Mouse (Mus musculus): Measurements from ENCODE around the gene Adamts4.
"Not testable (repeated sequence)": the region's sequence is repeated elsewhere in the genome, so short reads cannot be mapped to it uniquely, and the experiment has no call there.

Adamts4 gene

GRCm38 (mm10) chr1:171279012-171279705 is 28.9 kb downstream of the Adamts4 start:
- DNase-seq (ENCODE audit: low spot score in 2 of 2): no peak

- DNase-seq (ENCODE audit: low spot score in 2 of 2): no peak
Measured at GRCm38 (mm10) chr1:171279721-171280120, 29.5 kb downstream of the Adamts4 start.

DNA sequence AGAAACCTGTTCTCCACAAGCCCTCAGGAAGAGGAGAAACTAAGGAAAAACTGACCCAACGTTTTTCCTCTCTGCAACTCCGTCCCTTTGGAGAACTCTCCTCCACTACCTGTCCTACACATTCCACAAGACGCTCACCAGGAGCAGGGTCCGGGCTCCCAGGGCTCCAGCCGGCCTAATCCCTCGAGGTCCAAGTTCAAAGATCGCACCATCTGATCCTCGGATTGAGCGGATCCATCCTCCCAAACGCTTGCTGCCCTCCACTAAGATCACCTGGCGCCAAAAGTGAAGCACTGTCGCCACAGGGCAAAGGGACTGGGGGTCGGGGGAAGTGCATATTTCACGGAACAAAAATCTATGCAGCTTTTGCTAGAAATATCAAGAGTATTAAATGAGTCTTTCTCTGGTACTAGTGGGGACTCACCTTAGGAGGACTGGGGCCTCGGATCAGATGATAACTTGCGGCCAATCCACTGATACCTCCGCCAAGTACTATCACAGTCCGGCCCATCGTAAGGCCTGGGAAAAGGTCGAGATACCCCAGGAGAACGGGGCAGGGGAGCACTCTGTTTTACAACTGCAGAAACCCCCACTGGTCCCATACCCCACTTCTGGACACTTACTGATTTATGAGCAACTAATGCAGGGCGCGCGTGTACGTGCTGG is 30.2 kb downstream of the Adamts4 start:
- no peak for DNase-seq (ENCODE audit: low spot score in 2 of 2)

GRCm38 (mm10) chr1:171280916-171281527 is 30.8 kb downstream of the Adamts4 start, which contains the start of gene Ppox:
TSS of gene Ppox (minus strand) at chr1:171281186.
- peak; percentile 95 to 98 for DNase-seq (ENCODE audit: low spot score in 2 of 2)

- DNase-seq (ENCODE audit: low spot score in 2 of 2): peak in 1 of 2 experiments; percentile 81
Measured at GRCm38 (mm10) chr1:171281528-171281923, 31.3 kb downstream of the Adamts4 start.

GRCm38 (mm10) chr1:171282086-171282805 is 32.0 kb downstream of the Adamts4 start:
- no peak for DNase-seq (ENCODE audit: low spot score in 2 of 2)

- no peak for DNase-seq (ENCODE audit: low spot score in 2 of 2)
Measured at GRCm38 (mm10) chr1:171283188-171284160, 33.3 kb downstream of the Adamts4 start.

DNA sequence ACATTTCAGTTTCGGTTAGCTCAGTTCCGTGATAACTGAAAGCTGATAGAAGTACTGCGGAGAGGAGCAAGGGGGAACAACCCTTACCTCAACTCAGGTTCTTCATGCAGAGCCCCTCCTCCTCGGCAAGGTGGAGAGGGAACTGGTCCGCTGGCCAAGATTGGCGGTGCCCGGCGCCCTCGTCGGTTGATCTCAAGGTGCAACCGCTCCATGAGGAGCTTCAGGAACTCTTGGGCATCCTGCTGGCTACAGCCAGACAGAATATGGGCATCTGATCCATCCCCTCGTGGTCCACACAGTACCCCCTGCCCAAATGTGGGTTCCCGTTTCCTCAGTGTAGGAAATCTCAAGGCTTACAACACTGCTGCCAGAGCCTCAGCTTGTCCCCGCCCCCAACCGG is 34.3 kb downstream of the Adamts4 start:
- no peak for DNase-seq (ENCODE audit: low spot score in 2 of 2)

DNA sequence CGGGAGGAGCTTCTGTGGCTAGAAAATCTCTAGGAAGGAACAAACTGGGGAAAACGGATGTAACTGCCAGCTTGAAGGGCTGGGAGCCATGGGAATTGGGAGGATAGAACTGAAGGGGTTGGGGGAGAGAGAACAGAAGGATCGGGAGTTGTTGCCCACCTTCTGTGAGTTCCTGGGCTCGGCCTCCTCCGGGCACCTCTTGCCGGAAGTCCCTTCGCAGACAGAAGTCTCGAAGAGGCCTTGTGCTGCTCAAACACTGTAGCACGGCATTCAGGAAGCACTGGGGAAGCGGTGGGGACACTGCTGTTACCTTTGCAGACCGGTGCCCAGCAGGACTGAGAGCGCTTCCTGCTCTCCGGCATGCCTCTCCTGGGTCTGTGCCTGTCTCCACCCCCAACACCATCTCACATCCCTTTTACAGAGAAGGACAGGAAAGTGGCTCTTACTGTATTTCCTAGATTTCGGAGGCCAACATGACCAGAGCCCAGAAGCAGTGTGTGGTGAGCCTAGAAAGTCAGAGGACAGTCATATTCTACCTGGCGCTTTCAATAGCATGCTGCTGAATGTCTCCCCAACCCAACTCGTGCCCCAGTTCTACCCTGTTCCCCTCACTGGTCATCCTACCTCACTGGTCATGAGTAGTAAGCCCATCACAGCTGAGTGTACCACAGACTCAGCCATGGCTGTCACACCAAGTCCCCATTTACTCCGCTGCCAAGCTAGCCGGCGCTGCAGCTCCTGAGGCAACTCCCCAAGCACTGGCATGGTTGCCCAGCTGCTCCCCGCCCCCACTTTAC is 35.1 kb downstream of the Adamts4 start:
- peak in 1 of 2 experiments; percentile 9 for DNase-seq (ENCODE audit: low spot score in 2 of 2)

GRCm38 (mm10) chr1:171286517-171286916 is 36.3 kb downstream of the Adamts4 start:
- no peak for DNase-seq (ENCODE audit: low spot score in 2 of 2)

- DNase-seq (ENCODE audit: low spot score in 2 of 2): peak; percentile 94 to 96
Measured at GRCm38 (mm10) chr1:171287136-171288081, 37.2 kb downstream of the Adamts4 start, which contains the start of gene Usp21. TSS of gene Usp21 (minus strand) at chr1:171287991.

DNA sequence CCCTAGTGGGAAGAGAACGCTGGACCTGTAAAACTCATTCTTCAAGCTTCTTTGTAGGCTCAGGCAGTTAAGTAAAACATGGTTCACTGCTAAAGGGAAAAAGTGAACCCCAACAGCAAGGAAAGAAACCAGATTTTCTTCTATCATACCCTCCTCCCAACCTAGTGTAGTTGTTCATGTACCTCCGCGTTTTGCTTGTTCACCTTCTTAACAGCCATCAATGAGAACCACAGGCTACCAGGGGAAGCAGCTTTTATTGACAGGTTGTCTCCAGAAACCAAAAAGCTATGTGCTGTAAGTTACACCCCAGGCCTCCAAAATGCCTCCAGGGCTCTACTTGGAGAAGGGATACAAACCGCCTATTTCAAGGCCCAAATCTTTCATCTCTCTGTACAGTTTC is 38.1 kb downstream of the Adamts4 start:
- DNase-seq (ENCODE audit: low spot score in 2 of 2): no peak

DNA sequence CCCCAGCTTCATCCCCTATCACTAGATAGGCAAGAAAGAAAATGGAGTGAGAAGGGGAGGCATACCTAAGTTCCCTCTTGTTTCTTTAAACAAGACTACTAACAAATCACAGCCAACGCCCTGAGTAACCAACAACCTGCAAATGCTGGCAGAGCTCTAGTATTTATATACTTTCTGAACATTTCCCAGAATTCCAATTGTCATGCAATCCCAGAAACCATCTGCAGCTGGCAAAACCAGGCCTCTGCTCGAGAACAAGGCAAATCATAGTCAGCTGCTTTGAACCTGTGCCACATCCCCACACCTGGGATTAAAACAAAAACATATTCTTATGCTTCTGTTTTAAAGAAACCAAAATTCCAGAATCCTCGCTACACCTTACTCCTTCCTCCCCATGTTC is 43.1 kb downstream of the Adamts4 start:
- DNase-seq (ENCODE audit: low spot score in 2 of 2): no peak

DNA sequence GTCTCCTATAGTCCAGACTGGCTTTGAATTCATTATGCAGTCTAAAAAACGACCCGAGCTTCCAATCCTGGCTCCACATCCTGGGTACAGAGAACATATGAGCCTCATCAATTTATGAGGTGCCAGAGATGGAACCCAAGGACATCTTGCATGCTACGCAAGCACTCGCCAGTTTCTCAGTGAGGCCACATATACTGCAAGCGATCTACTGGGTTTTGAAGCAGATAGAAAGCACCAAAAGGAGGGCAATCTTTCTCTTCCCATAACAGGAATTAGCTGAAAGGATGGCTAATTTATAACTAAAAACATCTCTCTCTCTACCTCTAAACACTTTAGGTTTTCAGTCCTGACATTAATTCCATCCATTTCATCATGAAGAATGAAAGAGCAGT is 43.7 kb downstream of the Adamts4 start:
- no peak for DNase-seq (ENCODE audit: low spot score in 2 of 2)

DNA sequence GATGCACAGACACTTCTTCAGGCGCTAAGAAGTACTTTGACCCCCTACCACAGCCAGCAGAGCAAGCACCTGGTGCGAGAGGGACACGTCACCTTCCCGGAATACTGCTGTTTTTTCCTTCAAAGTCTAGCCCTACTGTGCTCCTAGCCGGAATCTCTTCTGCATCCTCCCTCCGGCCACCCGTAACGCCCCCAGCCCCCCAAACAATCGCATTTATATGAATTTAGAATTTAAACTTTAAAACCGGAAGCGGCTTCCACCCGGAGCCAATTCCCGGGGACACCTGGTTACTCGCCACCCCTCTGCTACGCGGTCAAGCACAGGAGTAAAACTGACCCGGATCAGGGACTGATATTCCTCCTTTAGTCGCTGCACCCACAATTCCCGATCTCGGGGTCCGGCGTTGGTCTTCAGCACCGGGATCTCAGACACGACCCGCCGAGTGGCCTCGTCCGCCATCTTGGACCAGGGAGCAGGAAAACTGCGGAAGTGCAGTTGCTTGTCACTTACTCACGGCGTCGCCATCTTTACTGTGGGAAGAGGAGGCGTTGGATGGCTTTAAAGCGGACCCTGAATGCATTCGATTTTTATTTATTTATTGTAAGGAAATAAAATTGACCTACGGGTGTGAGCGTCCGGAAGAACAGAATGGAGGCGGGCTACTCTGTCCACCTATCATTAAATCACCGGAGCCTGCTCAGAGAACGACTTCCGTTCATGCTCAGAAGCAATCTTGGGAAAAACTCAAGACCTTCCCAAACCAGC is 44.3 kb downstream of the Adamts4 start, which contains the start of gene Ufc1:
Ufc1 (minus strand) TSS at position 727 of the 765 bp plus-strand sequence.
- peak; percentile 85 to 90 for DNase-seq (ENCODE audit: low spot score in 2 of 2)

GRCm38 (mm10) chr1:171295063-171295402 is 44.8 kb downstream of the Adamts4 start:
- DNase-seq (ENCODE audit: low spot score in 2 of 2): no peak

GRCm38 (mm10) chr1:171298226-171298625 is 48.0 kb downstream of the Adamts4 start:
- DNase-seq (ENCODE audit: low spot score in 2 of 2): no peak

- not testable (repeated sequence) for DNase-seq (ENCODE audit: low spot score in 2 of 2)
Measured at GRCm38 (mm10) chr1:171306157-171306556, 55.9 kb downstream of the Adamts4 start.
